Mouse (Mus musculus) stomach, postnatal 0 days (tissue): ENCODE data around the gene Ric8b. TPM values are rescaled to one million over a fixed set of nuclear protein-coding genes. Genes with fewer than 3 reads are reported as not detected.
A peak's percentile ranks its signal among the peaks of the same experiment; 100 is the strongest.

ENCODE experiments used
- ATAC-seq: fragments of 200-750 bp; cut with Nextera tagmentation; 2 replicates; pipeline ENCODE4 v1.8.0; 2017; ENCODE audit not compliant: low FRiP score, low TSS enrichment
- DNase-seq: peaks from one replicate; pipeline ENCODE4 v3.0.0-alpha.2; 2016; ENCODE audit warnings: low spot score
- H3K27ac ChIP-seq: fragments of 300-500 bp; sonication (generic); replicated peaks from 2 replicates; pipeline ENCODE4 v1.5.1; 2014; ENCODE audit warnings: mild to moderate bottlenecking, control low read depth
- H3K27me3 ChIP-seq: fragments of 300-500 bp; sonication (generic); 2 replicates; pipeline ENCODE4 v1.6.1; 2014; ENCODE audit warnings: low read length; ENCODE audit not compliant: control insufficient read depth, insufficient read depth
- H3K36me3 ChIP-seq: fragments of 300-500 bp; sonication (generic); 2 replicates; pipeline ENCODE4 v1.6.1; 2014; ENCODE audit warnings: low read length, mixed read lengths; ENCODE audit not compliant: control insufficient read depth, insufficient read depth
- H3K4me1 ChIP-seq: fragments of 300-500 bp; sonication (generic); replicated peaks from 2 replicates; pipeline ENCODE4 v1.6.1; 2014; ENCODE audit warnings: antibody characterized with exemption; ENCODE audit not compliant: control insufficient read depth, insufficient read depth
- H3K4me2 ChIP-seq: fragments of 300-500 bp; sonication (generic); replicated peaks from 2 replicates; pipeline ENCODE4 v1.6.1; 2014; ENCODE audit warnings: low read depth, mild to moderate bottlenecking, control low read depth, moderate library complexity
- H3K4me3 ChIP-seq: fragments of 300-500 bp; sonication (generic); 2 replicates; pipeline ENCODE4 v1.5.1; 2014; ENCODE audit warnings: low read depth, low read length, control low read depth
- H3K9ac ChIP-seq: fragments of 300-500 bp; sonication (generic); 2 replicates; pipeline ENCODE4 v1.6.1; 2014; ENCODE audit warnings: mild to moderate bottlenecking, low read length, control low read depth, mixed read lengths
- H3K9me3 ChIP-seq: fragments of 300-500 bp; sonication (generic); 2 replicates; pipeline ENCODE4 v1.6.1; 2016; ENCODE audit warnings: low read length; ENCODE audit not compliant: control insufficient read depth
- CTCF ChIP-seq: IDR thresholded peaks from 2 replicates; pipeline ENCODE4 v1.5.1; 2016; ENCODE audit warnings: antibody characterized with exemption, low read depth, mild to moderate bottlenecking, moderate library complexity
- EP300 ChIP-seq: optimal IDR thresholded peaks from 2 replicates; pipeline ENCODE3; 2016; ENCODE audit warnings: antibody characterized with exemption
- WGBS: fragments of 180-500 bp; shearing (Covaris S2); extraction: QIAGEN DNeasy Blood & Tissue Kit; methylation state at CpG from one replicate; pipeline ENCODE4 v1.1.7; 2014; 5-methylcytosine and 5-hydroxymethylcytosine counted together
- polyA plus RNA-seq: library from polyadenylated mRNA; unstranded; fragments of >200 nt; fragmentation: Nextera tagmentation; extraction: Ambion mirVana; gene quantifications from 2 replicates; pipeline ENCODE4 v1.2.1, GENCODE M21; 2015

Gene Ric8b
- polyA plus RNA-seq, 1 experiment from 2014 or later: 7.4 TPM

DNA sequence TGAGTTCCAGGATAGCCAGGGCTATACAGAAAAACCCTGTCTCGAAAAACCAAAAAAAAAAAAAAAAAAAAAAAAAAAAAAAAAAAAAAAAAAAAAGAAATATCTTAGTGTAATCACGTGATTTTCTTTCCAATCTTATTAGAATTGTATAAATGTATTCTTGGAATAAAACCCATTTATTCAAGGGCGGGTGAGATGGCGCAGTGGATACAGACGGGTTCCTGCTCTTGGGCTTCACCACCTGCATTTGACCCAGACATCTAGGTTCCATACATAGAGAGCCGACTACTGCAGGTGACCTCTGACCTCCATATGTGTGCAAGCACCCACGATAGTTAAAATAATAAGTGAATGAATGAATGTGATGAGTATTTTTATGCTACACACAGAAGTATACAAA lies 65.3 kb downstream of the Ric8b start:
- Histone ChIP-seq H3K4me1 (no peaks in the 10 kb centered on the region), H3K27ac (no peak overlapping the region), H3K9ac (no peak overlapping the region), H3K36me3 (0 out of 2 replicates have a peak, but pooled peaks cover 8% of the 10 kb centered on the region), H3K9me3 (no peaks in the 10 kb centered on the region), H3K27me3 (no peaks in the 10 kb centered on the region), H3K4me2 (no peak overlapping the region), H3K4me3 (no peak overlapping the region)
- no peak for TF ChIP-seq CTCF
- TF ChIP-seq EP300: no peak
- ATAC-seq: no peak
- no peak for DNase-seq
- WGBS: 80% methylated on average over 7 of the region's 7 CpGs

DNA sequence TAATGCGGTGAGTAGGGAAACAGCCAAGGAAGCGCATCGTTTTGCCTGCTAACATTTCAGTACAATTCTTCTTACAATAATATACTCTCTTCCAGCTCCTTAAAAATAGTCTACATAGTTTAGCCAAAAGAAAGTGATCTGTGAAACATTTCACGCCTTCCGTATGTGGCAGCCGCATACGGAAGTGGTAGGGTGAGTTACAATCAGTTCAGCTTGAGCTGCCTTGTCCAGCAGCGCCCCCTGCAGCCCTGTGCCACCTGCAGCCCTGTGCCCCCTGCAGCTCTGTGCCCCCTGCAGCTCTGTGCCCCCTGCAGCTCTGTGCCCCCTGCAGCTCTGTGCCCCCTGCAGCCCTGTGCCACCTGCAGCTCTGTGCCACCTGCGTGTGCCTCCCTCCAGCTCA lies 68.5 kb downstream of the Ric8b start:
- Histone ChIP-seq H3K4me2 (no peak overlapping the region), H3K27ac (no peak overlapping the region), H3K27me3 (no peaks in the 10 kb centered on the region), H3K9me3 (no peaks in the 10 kb centered on the region), H3K9ac (no peak overlapping the region), H3K4me1 (no peaks in the 10 kb centered on the region), H3K36me3 (peaks cover 7% of the 10 kb centered on the region; the same call in 1 of the 2 replicates), H3K4me3 (no peak overlapping the region)
- ATAC-seq (no peak), DNase-seq (peak; percentile 51)
- 72% methylated on average over 9 of the region's 9 CpGs for WGBS
- no peak for TF ChIP-seq EP300
- TF ChIP-seq CTCF: peak; percentile 76

- 77% methylated on average over 4 of the region's 4 CpGs for WGBS
- Histone ChIP-seq H3K27me3 (no peaks in the 10 kb centered on the region), H3K4me3 (no peak overlapping the region), H3K27ac (no peak overlapping the region), H3K9me3 (no peaks in the 10 kb centered on the region), H3K36me3 (peaks cover 7% of the 10 kb centered on the region; the same call in 1 of the 2 replicates), H3K4me1 (no peaks in the 10 kb centered on the region), H3K4me2 (no peak overlapping the region), H3K9ac (no peak overlapping the region)
- no peak for ATAC-seq
- no peak for DNase-seq
- TF ChIP-seq EP300 (no peak), CTCF (peak; percentile 49)
Observed at GRCm38 (mm10) chr10:84987666-84988065, 70.2 kb downstream of the Ric8b start.

GRCm38 (mm10) chr10:84988650-84989049 lies 71.2 kb downstream of the Ric8b start:
- Histone ChIP-seq H3K9ac (no peak overlapping the region), H3K4me1 (no peaks in the 10 kb centered on the region), H3K27ac (no peak overlapping the region), H3K36me3 (peaks cover 2% of the 10 kb centered on the region; the same call in 1 of the 2 replicates), H3K27me3 (no peaks in the 10 kb centered on the region), H3K4me3 (no peak overlapping the region), H3K4me2 (no peak overlapping the region), H3K9me3 (no peaks in the 10 kb centered on the region)
- no peak for DNase-seq
- TF ChIP-seq CTCF: no peak
- TF ChIP-seq EP300: no peak
- ATAC-seq: no peak
- 70% methylated on average over 4 of the region's 4 CpGs for WGBS

DNA sequence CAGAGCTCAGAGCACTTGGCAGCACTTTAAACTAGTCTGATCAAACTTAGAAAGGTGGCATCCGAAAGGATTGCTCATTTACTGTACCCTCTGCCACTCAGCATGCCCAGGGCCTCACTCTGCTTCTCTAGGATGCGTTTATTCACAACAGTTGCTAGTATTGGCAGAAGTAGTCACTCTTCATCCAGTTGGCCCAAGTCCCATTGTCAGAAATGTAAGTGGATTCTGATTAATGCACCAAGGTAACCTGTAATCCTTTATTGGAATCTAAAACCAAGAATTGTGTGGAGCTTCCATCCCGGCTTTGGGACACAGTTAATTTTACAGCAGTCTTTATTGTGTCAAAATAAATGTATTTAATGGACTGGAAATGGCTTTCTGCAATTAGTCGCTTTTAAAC lies 76.9 kb downstream of the Ric8b start:
- no peak overlapping the region for H3K4me3 ChIP-seq
- H3K4me2 ChIP-seq: no peak overlapping the region
- H3K4me1 ChIP-seq: no peaks in the 10 kb centered on the region
- H3K36me3 ChIP-seq: peaks cover 2% of the 10 kb centered on the region; the same call in 1 of the 2 replicates
- 82% methylated on average over 4 of the region's 4 CpGs for WGBS
- no peak overlapping the region for H3K9ac ChIP-seq
- no peaks in the 10 kb centered on the region for H3K9me3 ChIP-seq
- TF ChIP-seq EP300 (no peak), CTCF (no peak)
- no peaks in the 10 kb centered on the region for H3K27me3 ChIP-seq
- no peak for DNase-seq
- ATAC-seq: no peak
- H3K27ac ChIP-seq: no peak overlapping the region

GRCm38 (mm10) chr10:84994971-84995370 lies 77.6 kb downstream of the Ric8b start:
- Histone ChIP-seq H3K27ac (no peak overlapping the region), H3K9ac (no peak overlapping the region), H3K4me3 (no peak overlapping the region), H3K4me2 (no peak overlapping the region), H3K27me3 (no peaks in the 10 kb centered on the region), H3K36me3 (no peaks in the 10 kb centered on the region; the same call in 1 of the 2 replicates), H3K9me3 (no peaks in the 10 kb centered on the region), H3K4me1 (no peaks in the 10 kb centered on the region)
- DNase-seq: no peak
- 86% methylated on average over 3 of the region's 3 CpGs for WGBS
- TF ChIP-seq CTCF: no peak
- no peak for TF ChIP-seq EP300
- no peak for ATAC-seq
